Mouse (Mus musculus) small intestine, adult 2 months (tissue): ENCODE data around the gene Jun. TPM values are rescaled to one million over a fixed set of nuclear protein-coding genes. Genes with fewer than 3 reads are reported as not detected.
A peak's percentile ranks its signal among the peaks of the same experiment; 100 is the strongest.

Source experiments
- H3K27ac ChIP-seq: fragments of 200-500 bp; 2 replicates; pipeline ENCODE4 v1.5.1; 2012; ENCODE audit warnings: low read depth, low read length, control low read depth, inconsistent platforms; ENCODE audit not compliant: insufficient read depth
- H3K27me3 ChIP-seq: fragments of 200-500 bp; 2 replicates; pipeline ENCODE4 v1.6.1; 2012; ENCODE audit warnings: mild to moderate bottlenecking, moderate library complexity, low read length, inconsistent platforms; ENCODE audit not compliant: control insufficient read depth, insufficient read depth
- H3K36me3 ChIP-seq: fragments of 200-500 bp; 2 replicates; pipeline ENCODE4 v1.6.1; 2012; ENCODE audit warnings: mild to moderate bottlenecking, low read length, control low read depth, inconsistent platforms; ENCODE audit not compliant: control insufficient read depth, insufficient read depth
- H3K4me1 ChIP-seq: fragments of 200-500 bp; 2 replicates; pipeline ENCODE4 v1.6.1; 2012; ENCODE audit warnings: low read length, inconsistent platforms, mixed read lengths; ENCODE audit not compliant: control insufficient read depth, insufficient read depth, insufficient read length
- H3K4me3 ChIP-seq: fragments of 200-500 bp; 2 replicates; pipeline ENCODE4 v1.5.1; 2012; ENCODE audit warnings: low read depth, mild to moderate bottlenecking, control low read depth, inconsistent platforms, low read length, moderate library complexity
- CTCF ChIP-seq: fragments of 200-500 bp; IDR thresholded peaks from 2 replicates; pipeline ENCODE4 v1.5.1; 2012; ENCODE audit warnings: low read depth, mild to moderate bottlenecking, control low read depth, inconsistent platforms, low read length, moderate library complexity, mixed read lengths; ENCODE audit not compliant: insufficient replicate concordance, insufficient read length; ENCODE audit errors: extremely low read depth
- POLR2A ChIP-seq: fragments of 200-500 bp; IDR thresholded peaks from 2 replicates; pipeline ENCODE4 v1.6.1; 2012; ENCODE audit warnings: low read depth, mild to moderate bottlenecking, control low read depth, inconsistent platforms, low read length, moderate library complexity
- WGBS: fragments of 180-500 bp; shearing (Covaris S2); methylation state at CpG from one replicate; pipeline ENCODE4 v1.1.7; 2018; 5-methylcytosine and 5-hydroxymethylcytosine counted together
- polyA plus RNA-seq: library from polyadenylated mRNA; depleted of rRNA; stranded (reverse); fragments of >200 nt; gene quantifications from 2 replicates; pipeline ENCODE4 v1.2.3, GENCODE M21; 2012; rRNA removed

Gene Jun
- polyA plus RNA-seq, result 56.4 and 143 TPM in 2 replicates

DNA sequence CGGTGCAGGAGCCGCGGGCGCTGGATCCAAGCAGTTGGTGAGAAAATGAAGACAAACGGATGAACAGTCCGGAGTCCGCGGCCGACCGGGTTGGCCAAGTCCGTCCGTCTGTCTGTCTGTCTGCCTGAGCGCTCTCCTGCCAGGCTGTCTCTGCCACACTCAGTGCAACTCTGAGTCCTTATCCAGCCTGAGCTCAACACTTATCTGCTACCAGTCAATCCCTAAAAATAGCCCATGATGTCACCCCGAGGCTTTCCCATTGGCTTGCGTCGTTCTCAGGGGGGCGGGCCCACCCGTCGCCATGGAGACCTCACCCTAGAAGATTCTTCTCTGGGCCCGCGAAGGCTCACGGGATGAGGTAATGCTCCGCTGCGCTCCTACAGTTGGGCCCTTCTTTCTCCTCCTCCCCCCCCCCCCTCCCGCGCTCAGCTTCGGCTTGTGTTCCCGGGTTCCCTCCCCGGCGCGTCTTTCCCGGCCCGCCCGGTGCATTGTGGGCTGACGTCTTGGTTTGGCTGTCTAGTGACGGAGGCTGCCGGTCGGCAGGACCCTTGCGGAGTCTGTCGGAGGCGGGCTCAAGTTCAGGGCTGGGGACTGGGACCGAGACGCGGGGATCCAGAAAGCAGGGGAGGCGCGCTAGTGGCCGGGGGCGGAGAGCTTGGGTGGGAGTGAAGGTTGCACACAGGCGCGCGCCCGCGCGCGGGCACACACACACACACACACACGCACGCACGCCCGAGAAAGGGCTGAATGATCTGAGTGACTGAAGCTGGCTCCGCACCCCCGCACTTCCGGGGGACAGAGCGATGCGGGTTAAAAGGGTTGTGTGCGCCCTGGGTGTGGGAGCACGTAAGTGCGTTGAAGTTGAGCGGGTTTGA lies at the start of gene Jun:
Gene Jun (minus strand): TSS at position 198 of the 875 bp plus-strand sequence.
- H3K27me3 ChIP-seq, result no peaks in the 10 kb centered on the region
- H3K27ac ChIP-seq, result peak within 1 kb of the TSS; percentile 99
- H3K4me3 ChIP-seq, result peak within 1 kb of the TSS; percentile 79
- H3K4me1 ChIP-seq, result no peaks in the 10 kb centered on the region; the same call in 1 of the 2 replicates
- TF ChIP-seq CTCF (no peak), POLR2A (peak; percentile 100)
- whole genome bisulfite sequencing, result under 1% methylated on average over 68 of the region's 68 CpGs
- H3K36me3 ChIP-seq, result peaks cover 4% of the 10 kb centered on the region; the same call in 1 of the 2 replicates

DNA sequence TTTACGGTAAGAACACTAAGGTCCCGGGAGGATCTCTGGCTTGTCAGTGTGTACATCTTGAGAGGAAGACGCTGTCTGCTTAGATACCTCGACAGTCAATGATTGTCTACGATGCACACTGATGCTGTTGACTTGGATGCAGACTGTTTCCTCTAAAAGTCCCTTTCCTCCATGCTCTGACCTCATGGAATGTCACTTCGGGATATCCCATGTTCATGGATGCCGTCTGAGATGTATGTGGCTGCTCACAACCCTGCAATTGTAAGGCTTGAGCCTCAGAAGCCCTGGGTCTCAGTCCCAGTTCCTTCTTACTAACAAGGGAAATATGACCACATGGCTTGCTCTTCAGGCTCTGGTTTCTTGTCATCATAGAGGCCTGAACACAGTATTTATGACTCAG lies 49.7 kb upstream of the Jun start:
- TF ChIP-seq POLR2A (no peak), CTCF (no peak)
- no peak overlapping the region for H3K4me3 ChIP-seq
- 96% methylated on average over 7 of the region's 7 CpGs for WGBS
- H3K4me1 ChIP-seq, result peaks cover 3% of the 10 kb centered on the region; the same call in 1 of the 2 replicates
- H3K27me3 ChIP-seq, result no peaks in the 10 kb centered on the region
- no peaks in the 10 kb centered on the region for H3K36me3 ChIP-seq
- no peak overlapping the region for H3K27ac ChIP-seq

DNA sequence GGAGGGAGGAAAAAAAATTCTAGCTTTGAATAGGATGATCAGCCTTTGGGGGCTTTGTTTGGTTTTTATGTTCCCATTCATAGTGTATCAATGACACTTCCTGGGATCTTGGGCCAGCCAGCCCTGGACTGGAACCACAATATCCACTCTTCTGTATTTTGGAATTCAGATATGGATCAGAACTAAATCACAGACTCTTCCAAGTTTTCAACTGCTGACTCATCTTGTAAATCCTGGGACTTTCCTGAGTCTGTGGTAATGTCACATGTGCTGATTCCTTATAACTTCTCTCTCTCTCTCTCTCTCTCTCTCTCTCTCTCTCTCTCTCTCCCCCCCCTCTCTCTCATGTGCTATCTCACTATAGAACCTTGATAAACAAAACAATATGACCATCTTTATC lies 48.7 kb upstream of the Jun start:
- TF ChIP-seq CTCF (no peak), POLR2A (no peak)
- Histone ChIP-seq H3K4me3 (no peak overlapping the region), H3K27ac (no peak overlapping the region), H3K4me1 (peaks cover 3% of the 10 kb centered on the region; the same call in 1 of the 2 replicates), H3K27me3 (no peaks in the 10 kb centered on the region), H3K36me3 (no peaks in the 10 kb centered on the region)

DNA sequence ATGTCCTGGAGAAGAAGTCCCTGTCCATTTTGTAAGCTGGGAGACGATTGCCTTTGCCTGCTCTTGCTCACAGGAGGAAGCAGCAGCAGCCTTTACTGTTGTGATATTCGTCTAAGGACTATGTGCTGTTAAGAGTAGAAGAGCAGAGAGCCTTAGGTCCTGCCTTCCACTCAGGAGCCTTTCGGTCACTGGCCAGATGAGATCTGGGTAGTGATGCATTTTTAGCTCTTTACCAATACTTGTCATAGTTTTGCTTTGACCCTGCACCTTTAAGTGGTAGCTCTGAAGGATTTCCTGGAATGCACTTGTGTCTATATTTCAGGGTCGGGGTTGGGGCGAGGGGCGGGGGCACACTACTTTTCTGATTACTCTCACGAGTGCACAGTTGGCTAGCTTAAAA lies 47.4 kb upstream of the Jun start:
- WGBS, result 67% methylated on average over 7 of the region's 7 CpGs
- TF ChIP-seq POLR2A, result no peak
- TF ChIP-seq CTCF, result no peak
- H3K27me3 ChIP-seq, result no peaks in the 10 kb centered on the region

DNA sequence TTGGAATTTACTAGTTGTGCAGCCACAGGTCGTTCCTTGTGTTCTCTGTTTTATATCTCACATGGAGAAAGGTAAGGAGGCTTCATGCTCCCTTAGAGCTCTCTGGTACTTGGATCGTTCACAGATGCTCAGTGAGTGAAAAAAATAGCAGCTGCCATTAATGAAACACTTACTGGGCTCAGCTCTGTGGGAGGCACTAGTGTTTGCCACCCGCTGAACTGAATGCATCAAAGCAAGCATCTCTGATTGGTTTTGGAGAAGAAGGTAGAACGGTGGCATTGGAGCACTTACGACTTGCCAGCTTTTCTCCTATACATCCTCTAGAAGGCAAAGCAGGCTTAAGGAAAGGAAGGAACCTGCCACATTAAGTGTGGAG lies 46.7 kb upstream of the Jun start:
- Histone ChIP-seq H3K27ac (no peak overlapping the region), H3K36me3 (no peaks in the 10 kb centered on the region), H3K27me3 (no peaks in the 10 kb centered on the region), H3K4me3 (no peak overlapping the region), H3K4me1 (no peaks in the 10 kb centered on the region)
- no peak for TF ChIP-seq CTCF
- TF ChIP-seq POLR2A, result no peak
- 90% methylated on average over 5 of the region's 5 CpGs for WGBS

More for the DNA sequence above, 47.4 kb upstream of the Jun start:
- H3K4me3 ChIP-seq, result no peak overlapping the region
- no peak overlapping the region for H3K27ac ChIP-seq
- no peaks in the 10 kb centered on the region for H3K4me1 ChIP-seq
- no peaks in the 10 kb centered on the region for H3K36me3 ChIP-seq

DNA sequence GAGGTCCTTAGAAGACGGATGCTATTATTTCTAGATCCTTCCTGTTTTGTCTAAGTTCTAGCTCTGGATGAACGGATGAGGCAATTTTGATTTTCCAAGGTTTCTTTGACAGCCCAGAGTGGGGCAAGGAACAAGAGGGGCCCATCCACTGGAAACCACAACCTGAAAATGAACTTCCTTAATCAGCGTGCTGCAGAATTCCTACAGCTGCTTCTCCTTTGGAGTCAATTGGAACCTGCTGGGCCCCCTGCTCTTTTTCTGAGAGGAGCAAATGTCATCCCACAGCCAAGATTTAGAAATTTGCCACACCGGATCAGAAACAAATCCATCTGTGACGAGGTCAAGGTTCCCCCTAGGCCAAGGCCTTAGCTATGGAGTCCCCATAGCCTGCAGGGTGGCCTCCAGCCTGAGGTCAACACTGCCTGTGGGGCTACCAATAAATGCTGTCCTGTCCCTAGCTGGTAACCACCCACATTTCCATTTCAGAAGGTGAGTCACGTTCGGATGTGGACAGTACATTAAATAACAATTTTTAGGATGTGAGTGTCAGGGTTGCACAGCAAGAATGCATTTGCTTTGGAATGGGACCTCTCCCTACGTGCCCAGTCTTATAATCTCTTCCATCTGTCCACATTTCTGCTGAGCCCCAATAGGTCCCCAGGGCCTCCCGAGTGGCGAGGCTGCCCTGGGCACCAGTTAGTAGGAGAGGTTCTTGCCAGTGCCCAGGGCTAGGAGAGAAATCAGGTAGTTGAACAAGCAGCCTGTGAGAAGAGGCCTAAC lies 46.1 kb upstream of the Jun start:
- Histone ChIP-seq H3K4me1 (no peaks in the 10 kb centered on the region), H3K4me3 (no peak overlapping the region), H3K27me3 (no peaks in the 10 kb centered on the region), H3K27ac (no peak overlapping the region), H3K36me3 (no peaks in the 10 kb centered on the region)
- TF ChIP-seq POLR2A (no peak), CTCF (no peak)
- WGBS, result 83% methylated on average over 10 of the region's 10 CpGs

DNA sequence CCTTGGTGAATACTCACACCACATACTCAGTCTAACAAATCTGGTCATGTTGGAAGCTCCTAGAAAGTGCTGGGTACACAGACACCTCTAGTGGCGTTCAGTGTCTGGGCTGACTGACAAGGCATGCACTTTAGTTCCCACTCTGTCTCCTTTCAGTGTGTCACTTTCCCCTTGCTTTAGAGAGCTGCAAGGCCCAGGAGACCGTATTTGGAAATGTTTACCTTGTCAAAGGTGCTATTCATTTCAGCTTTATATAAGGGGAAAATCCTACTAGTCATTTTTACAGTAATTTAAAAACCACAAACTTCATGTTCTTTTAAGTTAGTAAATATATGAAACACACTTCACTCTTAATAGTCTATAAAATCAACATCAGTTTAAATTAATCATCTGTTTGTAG lies 44.7 kb upstream of the Jun start:
- 83% methylated on average over 2 of the region's 2 CpGs for WGBS
- H3K4me3 ChIP-seq, result no peak overlapping the region
- no peak overlapping the region for H3K27ac ChIP-seq
- H3K4me1 ChIP-seq, result no peaks in the 10 kb centered on the region
- TF ChIP-seq CTCF (no peak), POLR2A (no peak)
- H3K27me3 ChIP-seq, result no peaks in the 10 kb centered on the region
- no peaks in the 10 kb centered on the region for H3K36me3 ChIP-seq
